Mouse (Mus musculus): ENCODE results near the gene Pcyt1b.

The Pcyt1b gene

GRCm38 (mm10) chrX:93732975-93733748, 78.5 kb downstream of the Pcyt1b start:
- DNase-seq = no peak

GRCm38 (mm10) chrX:93749165-93749564, 94.5 kb downstream of the Pcyt1b start:
- DNase-seq = no peak

DNA sequence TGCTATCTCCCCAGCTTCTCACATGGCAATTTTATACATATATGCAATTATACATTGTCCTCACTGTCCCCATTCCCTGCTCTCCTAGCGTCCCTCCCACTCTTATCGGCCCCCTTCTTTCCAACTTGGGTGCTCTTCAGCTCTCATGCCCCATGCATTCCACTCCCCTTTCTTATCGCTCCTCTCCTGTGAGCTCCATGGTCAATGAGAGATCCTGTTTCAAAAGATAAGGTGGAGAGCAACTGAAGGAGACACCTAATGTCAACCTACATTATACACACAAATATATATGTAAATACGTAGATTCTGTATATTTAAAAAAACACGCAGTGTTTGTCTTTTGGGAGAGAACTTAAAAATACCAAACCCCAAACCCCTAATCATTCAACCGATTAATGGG, 95.9 kb downstream of the Pcyt1b start:
- no peak for DNase-seq

GRCm38 (mm10) chrX:93755210-93755842, 100.7 kb downstream of the Pcyt1b start:
- DNase-seq = peak; percentile 84

DNA sequence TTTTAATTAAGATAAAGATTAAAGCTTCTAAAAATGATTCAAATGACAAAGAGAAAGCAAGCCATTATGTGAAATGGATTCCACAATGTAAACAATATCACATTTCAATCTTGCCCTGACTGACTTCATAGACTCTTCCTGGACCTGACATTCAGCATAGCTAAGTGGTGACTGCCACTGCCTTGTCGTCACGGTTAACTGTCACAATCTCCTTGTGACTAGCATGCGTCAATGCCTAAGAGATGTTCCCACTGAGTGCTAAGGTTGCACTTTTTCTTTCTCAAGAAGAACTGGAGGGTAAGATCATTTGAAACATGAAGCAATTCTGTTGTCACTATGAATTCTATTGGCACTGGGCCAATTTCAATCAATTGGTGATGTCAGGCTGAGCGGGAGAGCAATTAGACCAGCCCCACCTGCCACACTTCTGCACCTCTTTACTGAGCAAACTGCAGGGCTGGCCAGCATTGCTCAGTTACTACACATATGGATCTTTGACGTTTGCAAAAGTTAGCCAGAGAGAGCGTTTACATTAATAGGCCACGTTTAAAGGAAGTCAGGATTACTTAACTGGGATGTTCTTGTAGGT, 102.3 kb downstream of the Pcyt1b start:
- peak; percentile 69 for DNase-seq

DNA sequence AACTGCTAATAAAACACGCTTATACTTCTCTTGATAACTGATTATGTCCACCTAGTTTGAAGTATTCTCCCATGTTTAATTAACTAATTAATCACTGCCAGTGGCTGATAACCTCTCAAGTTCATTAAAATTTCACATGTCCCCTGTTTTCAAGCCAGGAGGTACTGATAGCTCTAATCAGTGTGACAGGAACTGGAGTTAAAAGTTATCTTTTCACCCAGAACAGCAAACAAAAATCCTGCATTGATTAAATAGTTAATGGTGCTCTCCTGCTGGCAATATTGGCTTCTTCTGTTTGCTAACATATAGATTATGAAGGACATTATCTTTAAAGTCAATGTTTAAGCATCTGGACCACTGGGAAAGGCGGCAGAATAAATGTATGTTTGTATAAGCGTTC, 106.1 kb downstream of the Pcyt1b start:
- no peak for DNase-seq

GRCm38 (mm10) chrX:93789562-93789961, 134.9 kb downstream of the Pcyt1b start:
- DNase-seq = no peak

DNA sequence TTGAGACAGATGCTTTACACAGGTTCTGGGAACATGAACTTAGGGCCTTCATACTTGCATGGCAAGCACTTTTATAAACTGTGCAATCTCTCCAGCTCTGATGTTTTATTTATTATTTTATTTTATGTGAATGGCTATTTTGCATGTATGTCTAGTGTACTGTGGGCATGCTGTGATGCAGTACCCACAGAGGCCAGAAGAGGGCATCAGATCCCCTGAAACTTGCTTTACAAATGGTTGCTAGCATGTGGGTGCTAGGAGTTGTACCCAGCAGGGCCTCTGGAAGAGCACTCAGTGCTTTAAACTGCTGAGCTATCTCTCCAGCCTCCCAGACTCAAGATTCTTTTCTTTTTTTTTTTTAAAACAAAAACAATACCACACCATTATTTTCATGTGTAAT, 138.5 kb downstream of the Pcyt1b start:
- DNase-seq = peak; percentile 33

All from retina, postnatal 1 day (tissue).